Comparison of ENCODE assay signal across 10 mouse cellular contexts in the genomic region with DNA sequence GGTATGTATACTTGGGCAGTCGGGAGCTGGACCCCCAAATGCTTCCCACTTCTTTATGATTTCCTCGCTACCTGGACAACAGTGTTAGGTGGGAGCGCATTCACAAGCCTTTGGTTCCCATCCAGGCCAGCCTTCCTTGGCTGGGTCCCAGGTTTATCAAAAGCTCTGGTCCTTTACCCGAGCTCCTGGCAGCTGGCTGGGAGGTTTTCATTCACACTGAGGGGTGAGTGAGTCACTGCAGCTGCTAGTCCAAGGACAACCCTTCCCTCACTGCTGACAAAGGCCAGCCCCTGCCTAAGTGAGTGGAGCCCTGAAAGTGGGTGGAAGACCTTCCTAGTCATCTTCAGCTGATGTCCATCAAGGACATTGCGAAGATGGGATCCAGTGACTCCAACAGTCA. TPM values are rescaled to one million over a fixed set of nuclear protein-coding genes. Genes with fewer than 3 reads are reported as not detected.
DNase-seq lines count a peak whose midpoint lies in the region.
"Had no signal": no experiment of that assay in that cellular context is flagged by ENCODE, and none has a peak within 500 bp of the region (broad histone marks: within the 10 kb centered on the region; RNA-seq: fewer than 3 reads in every experiment).

No protein-coding gene starts in this region.

- peak; percentile 11 to 33 for DNase-seq in heart, postnatal 14 days
- no peak for DNase-seq in heart, adult 11 months
- peak; percentile 45 for DNase-seq in MN1 (ENCODE audit: low spot score)
- peak; percentile 74 for DNase-seq in adrenal gland, postnatal 10 days
- peak; percentile 29 for DNase-seq in lung, postnatal 14 days
- DNase-seq in kidney, postnatal 25 days = no peak
- no peak for DNase-seq in spleen, postnatal 4 days (ENCODE audit: low spot score in 2 of 2)
- DNase-seq: gastrocnemius, postnatal 25 days; layer of hippocampus, adult 9-11 months; liver, embryonic 13.5 days had no signal

- intact Hi-C loops in heart, postnatal 14 days (cut with DNase I) = no loop called here

RNA-seq across cellular contexts. Expression of a gene that starts 34.8 kb away (rescaled TPM):
- total RNA-seq in heart, postnatal 14 days (2021) = 10 to 100 TPM; 12.9 to 16.9 TPM
- total RNA-seq in adrenal gland, postnatal 10 days (2021) = 1 to 10 TPM in 1 of 2 experiments, under 1 TPM in 1; 0.33 to 2.0 TPM

Comparison
In these comparisons a context has a peak if more than half of its experiments do, and no peak if none do; other contexts are left out.
1. DNase-seq: peak in heart, postnatal 14 days (2 of 2), MN1 (single experiment), adrenal gland, postnatal 10 days (single experiment) and lung, postnatal 14 days (single experiment); none in heart, adult 11 months (single experiment), kidney, postnatal 25 days (0 of 2) and spleen, postnatal 4 days (0 of 2).
2. RNA of a gene that starts 34.8 kb away (total RNA-seq): 12.9 to 16.9 TPM in heart, postnatal 14 days; 0.33 to 2.0 TPM in adrenal gland, postnatal 10 days; every median in the first group is over 4 times any median in the second.